Mouse (Mus musculus) heart, adult 9 months (tissue): ENCODE measurements around the gene Vangl1.

ENCODE experiments used
- DNase-seq, 2 experiments: peaks; one replicate each; pipeline ENCODE4 v3.0.0; 2022; ENCODE audit warnings: low spot score in 2 of 2

The Vangl1 gene

GRCm38 (mm10) chr3:102198446-102198845, 6.0 kb downstream of the Vangl1 start:
- DNase-seq: no peak

- DNase-seq: no peak
Measured at GRCm38 (mm10) chr3:102197746-102198145, 6.7 kb downstream of the Vangl1 start.

GRCm38 (mm10) chr3:102197152-102197551, 7.3 kb downstream of the Vangl1 start:
- DNase-seq: no peak

- no peak for DNase-seq
Measured at GRCm38 (mm10) chr3:102196166-102196565, 8.3 kb downstream of the Vangl1 start.

- DNase-seq: no peak
Measured at GRCm38 (mm10) chr3:102195762-102196161, 8.7 kb downstream of the Vangl1 start.

GRCm38 (mm10) chr3:102194291-102195051, 10.0 kb downstream of the Vangl1 start:
- no peak for DNase-seq

- DNase-seq: peak in 1 of 2 experiments; percentile 43
Measured at GRCm38 (mm10) chr3:102193488-102194290, 10.8 kb downstream of the Vangl1 start.

- DNase-seq: peak; percentile 34 to 41
Measured at GRCm38 (mm10) chr3:102192621-102193020, 11.9 kb downstream of the Vangl1 start.

GRCm38 (mm10) chr3:102191575-102191974, 12.9 kb downstream of the Vangl1 start:
- no peak for DNase-seq

GRCm38 (mm10) chr3:102190642-102191041, 13.9 kb downstream of the Vangl1 start:
- no peak for DNase-seq

GRCm38 (mm10) chr3:102190015-102190414, 14.5 kb downstream of the Vangl1 start:
- DNase-seq: no peak

- peak in 1 of 2 experiments; percentile 26 for DNase-seq
Measured at GRCm38 (mm10) chr3:102188972-102189371, 15.5 kb downstream of the Vangl1 start.

GRCm38 (mm10) chr3:102187401-102187800, 17.1 kb downstream of the Vangl1 start:
- DNase-seq: no peak

GRCm38 (mm10) chr3:102184721-102185120, 19.8 kb downstream of the Vangl1 start:
- DNase-seq: no peak

- DNase-seq: no peak
Measured at GRCm38 (mm10) chr3:102182601-102183000, 21.9 kb downstream of the Vangl1 start.

- no peak for DNase-seq
Measured at GRCm38 (mm10) chr3:102181191-102181590, 23.3 kb downstream of the Vangl1 start.

GRCm38 (mm10) chr3:102180746-102181145, 23.7 kb downstream of the Vangl1 start:
- DNase-seq: peak; percentile 33 to 58

GRCm38 (mm10) chr3:102179869-102180268, 24.6 kb downstream of the Vangl1 start:
- no peak for DNase-seq

- DNase-seq: no peak
Measured at GRCm38 (mm10) chr3:102177837-102178615, 26.5 kb downstream of the Vangl1 start.

GRCm38 (mm10) chr3:102176116-102176515, 28.4 kb downstream of the Vangl1 start:
- no peak for DNase-seq

- DNase-seq: no peak
Measured at GRCm38 (mm10) chr3:102175701-102176100, 28.8 kb downstream of the Vangl1 start.
